Mouse (Mus musculus) stomach, postnatal 0 days (tissue): ENCODE results near the gene Psmc1. TPM values are rescaled to one million over a fixed set of nuclear protein-coding genes. Genes with fewer than 3 reads are reported as not detected.

Source experiments
- ATAC-seq: fragments of 200-750 bp; cut with Nextera tagmentation; 2 replicates; pipeline ENCODE4 v1.8.0; 2017; ENCODE audit not compliant: low FRiP score, low TSS enrichment
- DNase-seq: peaks from one replicate; pipeline ENCODE4 v3.0.0-alpha.2; 2016; ENCODE audit warnings: low spot score
- H3K27ac ChIP-seq: fragments of 300-500 bp; sonication (generic); replicated peaks from 2 replicates; pipeline ENCODE4 v1.5.1; 2014; ENCODE audit warnings: mild to moderate bottlenecking, control low read depth
- H3K27me3 ChIP-seq: fragments of 300-500 bp; sonication (generic); 2 replicates; pipeline ENCODE4 v1.6.1; 2014; ENCODE audit warnings: low read length; ENCODE audit not compliant: control insufficient read depth, insufficient read depth
- H3K36me3 ChIP-seq: fragments of 300-500 bp; sonication (generic); 2 replicates; pipeline ENCODE4 v1.6.1; 2014; ENCODE audit warnings: low read length, mixed read lengths; ENCODE audit not compliant: control insufficient read depth, insufficient read depth
- H3K4me1 ChIP-seq: fragments of 300-500 bp; sonication (generic); replicated peaks from 2 replicates; pipeline ENCODE4 v1.6.1; 2014; ENCODE audit warnings: antibody characterized with exemption; ENCODE audit not compliant: control insufficient read depth, insufficient read depth
- H3K4me2 ChIP-seq: fragments of 300-500 bp; sonication (generic); replicated peaks from 2 replicates; pipeline ENCODE4 v1.6.1; 2014; ENCODE audit warnings: low read depth, mild to moderate bottlenecking, control low read depth, moderate library complexity
- H3K4me3 ChIP-seq: fragments of 300-500 bp; sonication (generic); 2 replicates; pipeline ENCODE4 v1.5.1; 2014; ENCODE audit warnings: low read depth, low read length, control low read depth
- H3K9ac ChIP-seq: fragments of 300-500 bp; sonication (generic); 2 replicates; pipeline ENCODE4 v1.6.1; 2014; ENCODE audit warnings: mild to moderate bottlenecking, low read length, control low read depth, mixed read lengths
- H3K9me3 ChIP-seq: fragments of 300-500 bp; sonication (generic); 2 replicates; pipeline ENCODE4 v1.6.1; 2016; ENCODE audit warnings: low read length; ENCODE audit not compliant: control insufficient read depth
- CTCF ChIP-seq: IDR thresholded peaks from 2 replicates; pipeline ENCODE4 v1.5.1; 2016; ENCODE audit warnings: antibody characterized with exemption, low read depth, mild to moderate bottlenecking, moderate library complexity
- EP300 ChIP-seq: optimal IDR thresholded peaks from 2 replicates; pipeline ENCODE3; 2016; ENCODE audit warnings: antibody characterized with exemption
- WGBS: fragments of 180-500 bp; shearing (Covaris S2); extraction: QIAGEN DNeasy Blood & Tissue Kit; methylation state at CpG from one replicate; pipeline ENCODE4 v1.1.7; 2014; 5-methylcytosine and 5-hydroxymethylcytosine counted together
- polyA plus RNA-seq: library from polyadenylated mRNA; unstranded; fragments of >200 nt; fragmentation: Nextera tagmentation; extraction: Ambion mirVana; gene quantifications from 2 replicates; pipeline ENCODE4 v1.2.1, GENCODE M21; 2015

The Psmc1 gene
- polyA plus RNA-seq, 1 experiment from 2014 or later, result 176 TPM

DNA sequence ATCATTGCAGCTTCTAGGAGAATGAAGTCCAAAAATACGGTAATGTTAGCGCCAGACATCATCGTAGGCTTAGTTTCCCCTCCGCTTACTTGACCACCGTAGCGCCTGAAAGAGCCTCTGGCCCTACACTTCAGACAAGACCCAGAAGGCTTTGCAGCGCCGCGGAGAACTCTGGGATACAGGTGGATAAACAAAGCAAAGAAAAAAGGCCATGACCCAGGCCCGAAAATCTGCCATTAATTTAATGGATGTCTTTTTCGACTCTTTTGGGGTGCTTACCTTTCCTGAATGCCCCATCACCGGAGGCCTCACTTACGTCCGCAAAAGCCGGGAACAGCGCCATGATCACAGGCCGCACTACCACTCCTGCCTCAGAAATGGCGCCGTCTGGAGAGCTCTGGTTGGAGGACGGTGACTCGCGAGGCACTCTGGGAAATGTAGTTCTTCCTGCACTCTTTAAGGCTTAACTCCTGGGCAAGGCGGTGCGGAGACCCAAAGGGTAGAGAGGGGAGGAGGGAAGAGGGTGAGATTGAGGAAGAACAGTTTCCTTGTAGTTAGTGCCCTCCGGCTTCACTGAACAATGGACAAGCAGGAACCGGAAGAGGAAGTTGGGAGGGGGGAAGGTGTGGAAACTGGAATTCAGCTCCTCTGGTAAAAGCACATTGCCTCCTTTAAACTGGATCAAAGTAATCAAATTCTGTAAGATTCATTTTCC is 49.5 kb downstream of the Psmc1 start, which contains the start of gene Nrde2:
Gene Nrde2, minus strand, starts transcription at position 393 of the 715 bp plus-strand sequence.
- TF ChIP-seq EP300 (peak; percentile 91), CTCF (no peak; the same call in 1 of the 2 replicates)
- peak within 1 kb of the TSS; percentile 50 for H3K4me3 ChIP-seq
- DNase-seq, result peak; percentile 89
- no peaks in the 10 kb centered on the region for H3K27me3 ChIP-seq
- no peaks in the 10 kb centered on the region for H3K4me1 ChIP-seq
- H3K36me3 ChIP-seq, result no peaks in the 10 kb centered on the region
- H3K9ac ChIP-seq, result peak within 1 kb of the TSS; percentile 66
- H3K4me2 ChIP-seq, result peak within 1 kb of the TSS; percentile 49
- peak; percentile 99 for ATAC-seq
- WGBS, result under 1% methylated on average over 26 of the region's 26 CpGs
- no peaks in the 10 kb centered on the region for H3K9me3 ChIP-seq
- H3K27ac ChIP-seq, result peak within 1 kb of the TSS; percentile 67

DNA sequence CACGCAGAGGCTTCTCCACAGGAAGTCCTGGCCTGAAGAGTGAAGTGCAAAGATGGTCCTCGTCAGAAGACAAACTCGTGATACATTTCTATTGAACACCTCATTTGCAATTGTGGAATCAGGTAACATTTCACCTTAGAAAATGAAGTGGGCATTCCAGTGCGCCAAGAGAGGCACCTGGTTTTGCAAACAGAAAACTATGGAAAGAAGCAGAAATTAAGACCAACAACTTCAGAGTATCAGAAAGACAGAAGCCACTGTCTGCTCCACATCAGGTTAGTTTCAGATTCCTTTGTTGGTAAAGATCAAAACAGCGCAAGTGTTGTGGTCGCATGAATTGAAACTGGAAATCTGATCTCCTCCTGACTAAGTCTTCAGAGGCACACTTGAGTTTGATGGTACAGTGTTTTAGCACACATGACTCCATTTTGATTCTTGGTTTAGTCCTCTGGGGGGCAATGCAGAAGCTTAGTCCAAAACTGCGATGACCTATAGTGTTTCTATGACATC is 55.1 kb downstream of the Psmc1 start:
- Histone ChIP-seq H3K4me3 (no peak overlapping the region), H3K27me3 (no peaks in the 10 kb centered on the region), H3K27ac (no peak overlapping the region), H3K36me3 (no peaks in the 10 kb centered on the region), H3K9me3 (no peaks in the 10 kb centered on the region), H3K9ac (no peak overlapping the region), H3K4me2 (no peak overlapping the region), H3K4me1 (no peaks in the 10 kb centered on the region)
- DNase-seq (no peak), ATAC-seq (no peak)
- 67% methylated on average over 7 of the region's 7 CpGs for WGBS
- TF ChIP-seq EP300 (no peak), CTCF (no peak)

DNA sequence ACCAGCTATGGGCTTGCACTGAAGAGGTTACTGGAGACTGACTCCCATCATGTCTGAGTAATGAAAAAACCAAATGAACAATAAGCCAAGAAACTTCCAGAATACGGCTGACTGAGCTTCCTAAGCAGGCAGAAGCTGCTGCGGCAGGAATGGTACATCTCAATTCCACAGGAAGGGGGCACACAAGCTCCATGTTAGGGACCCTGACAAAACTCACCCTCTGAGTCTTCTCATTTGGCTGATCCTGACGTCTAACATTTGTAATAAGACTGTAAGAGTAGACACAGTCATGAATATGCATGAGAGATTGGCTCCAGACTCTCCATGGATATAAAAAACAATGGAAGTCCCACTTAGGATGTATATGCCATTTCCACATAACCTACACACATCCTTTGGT is 56.2 kb downstream of the Psmc1 start:
- DNase-seq, result peak; percentile 50

DNA sequence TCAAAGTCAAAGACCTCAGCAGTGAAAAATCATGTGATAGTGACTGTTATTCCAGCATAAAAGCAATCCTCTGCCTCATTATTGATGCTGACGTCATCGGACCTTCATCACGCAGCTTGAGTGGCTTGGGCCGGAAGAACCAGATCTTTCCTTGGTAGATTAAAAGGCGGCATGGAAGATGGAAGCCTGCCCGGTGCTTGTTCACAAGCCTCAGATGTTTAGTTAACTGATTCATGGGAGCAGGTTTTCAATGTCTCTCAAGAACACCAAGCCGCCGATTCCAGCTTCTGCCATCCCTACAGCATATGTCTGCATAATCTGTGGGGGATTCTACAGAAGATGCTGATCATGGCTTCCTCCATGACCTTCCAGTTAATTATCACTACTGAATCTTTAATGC is 57.0 kb downstream of the Psmc1 start:
- H3K4me3 ChIP-seq, result no peak overlapping the region

More for the DNA sequence above, 56.2 kb downstream of the Psmc1 start:
- no peak overlapping the region for H3K4me2 ChIP-seq
- peak; percentile 54 for ATAC-seq
- no peaks in the 10 kb centered on the region for H3K9me3 ChIP-seq
- H3K36me3 ChIP-seq, result no peaks in the 10 kb centered on the region
- no peaks in the 10 kb centered on the region for H3K4me1 ChIP-seq
- TF ChIP-seq EP300 (no peak), CTCF (peak; percentile 78)
- no peak overlapping the region for H3K27ac ChIP-seq
- H3K9ac ChIP-seq, result no peak overlapping the region
- H3K4me3 ChIP-seq, result no peak overlapping the region
- H3K27me3 ChIP-seq, result no peaks in the 10 kb centered on the region
- 23% methylated on average over 3 of the region's 3 CpGs for WGBS

DNA sequence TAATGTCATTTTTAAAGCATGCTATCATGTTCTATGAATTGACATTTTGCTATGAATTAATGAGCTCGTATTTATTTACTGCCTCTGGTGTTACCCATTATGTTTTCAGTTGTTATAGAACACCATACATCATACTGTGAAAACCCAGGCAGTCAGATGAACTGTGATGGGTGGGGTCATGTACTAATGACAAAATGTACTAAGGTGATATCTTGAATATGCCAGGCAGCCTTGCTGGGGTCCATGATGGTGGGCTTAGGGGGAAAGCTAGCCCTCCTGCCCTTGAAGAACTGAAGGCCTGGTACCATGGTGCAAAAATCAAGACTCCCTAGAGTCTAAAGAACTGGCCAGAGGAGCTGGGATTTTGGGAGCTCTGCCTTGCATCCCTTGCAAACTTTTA is 57.5 kb downstream of the Psmc1 start:
- TF ChIP-seq CTCF, result no peak
- TF ChIP-seq EP300, result no peak
- WGBS, result 73% methylated on average over 1 of the region's 1 CpGs
- no peak for ATAC-seq
- DNase-seq, result no peak
- H3K9ac ChIP-seq, result no peak overlapping the region
- H3K4me1 ChIP-seq, result no peaks in the 10 kb centered on the region
- H3K27me3 ChIP-seq, result no peaks in the 10 kb centered on the region
- no peak overlapping the region for H3K4me2 ChIP-seq
- no peaks in the 10 kb centered on the region for H3K36me3 ChIP-seq
- no peak overlapping the region for H3K27ac ChIP-seq
- H3K9me3 ChIP-seq, result no peaks in the 10 kb centered on the region
- H3K4me3 ChIP-seq, result no peak overlapping the region

More for the DNA sequence above, 57.0 kb downstream of the Psmc1 start:
- Histone ChIP-seq H3K27me3 (no peaks in the 10 kb centered on the region), H3K4me1 (no peaks in the 10 kb centered on the region), H3K36me3 (no peaks in the 10 kb centered on the region), H3K4me2 (no peak overlapping the region), H3K27ac (no peak overlapping the region), H3K9me3 (no peaks in the 10 kb centered on the region), H3K9ac (no peak overlapping the region)
- DNase-seq, result no peak
- WGBS, result 81% methylated on average over 8 of the region's 8 CpGs
- ATAC-seq, result no peak
- no peak for TF ChIP-seq EP300
- no peak for TF ChIP-seq CTCF
